Mouse (Mus musculus) embryo, embryonic 9.5 days (tissue): ENCODE results near the gene Aff3.

Experiments used
- DNase-seq: peaks from one replicate; pipeline ENCODE4 v3.0.0-alpha.2; 2017; ENCODE audit errors: extremely low spot score

The Aff3 gene

DNA sequence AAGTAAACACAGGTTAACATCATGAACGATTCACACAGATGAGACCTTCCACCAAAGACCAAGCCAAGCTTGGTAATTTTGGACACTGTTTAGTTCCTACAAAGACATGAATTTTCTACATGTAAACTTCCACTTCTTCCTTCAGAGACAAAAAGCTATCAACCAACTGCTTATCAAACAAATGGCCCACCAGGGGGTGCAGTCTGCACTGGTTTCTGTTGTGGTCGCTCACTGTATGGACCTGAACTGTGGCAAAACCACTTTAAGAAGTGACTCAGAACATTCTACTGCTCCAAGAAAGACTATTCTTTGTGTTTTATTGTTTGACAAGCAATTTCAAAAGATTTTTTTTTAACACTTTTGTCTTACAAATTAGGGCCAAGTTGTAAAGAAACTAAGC lies 271.8 kb downstream of the Aff3 start:
- DNase-seq = peak; percentile 59

DNA sequence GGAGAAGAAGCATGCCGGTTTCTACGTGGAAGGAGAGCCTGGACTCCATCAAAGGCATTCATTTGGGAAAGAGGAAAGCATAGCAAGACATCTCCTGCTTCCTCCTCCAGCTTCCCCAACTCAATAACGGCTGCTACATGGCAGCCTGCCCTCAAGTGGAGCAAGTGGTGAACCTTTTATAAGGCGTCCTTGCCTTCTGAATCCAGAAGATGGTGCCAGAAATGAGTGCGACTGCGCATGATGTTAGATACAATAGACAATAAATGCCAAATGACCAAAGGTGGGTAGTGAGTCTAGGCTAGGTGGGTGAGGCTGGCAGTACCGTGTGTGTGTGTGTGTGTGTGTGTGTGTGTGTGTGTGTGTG lies 273.9 kb downstream of the Aff3 start:
- DNase-seq = no peak

DNA sequence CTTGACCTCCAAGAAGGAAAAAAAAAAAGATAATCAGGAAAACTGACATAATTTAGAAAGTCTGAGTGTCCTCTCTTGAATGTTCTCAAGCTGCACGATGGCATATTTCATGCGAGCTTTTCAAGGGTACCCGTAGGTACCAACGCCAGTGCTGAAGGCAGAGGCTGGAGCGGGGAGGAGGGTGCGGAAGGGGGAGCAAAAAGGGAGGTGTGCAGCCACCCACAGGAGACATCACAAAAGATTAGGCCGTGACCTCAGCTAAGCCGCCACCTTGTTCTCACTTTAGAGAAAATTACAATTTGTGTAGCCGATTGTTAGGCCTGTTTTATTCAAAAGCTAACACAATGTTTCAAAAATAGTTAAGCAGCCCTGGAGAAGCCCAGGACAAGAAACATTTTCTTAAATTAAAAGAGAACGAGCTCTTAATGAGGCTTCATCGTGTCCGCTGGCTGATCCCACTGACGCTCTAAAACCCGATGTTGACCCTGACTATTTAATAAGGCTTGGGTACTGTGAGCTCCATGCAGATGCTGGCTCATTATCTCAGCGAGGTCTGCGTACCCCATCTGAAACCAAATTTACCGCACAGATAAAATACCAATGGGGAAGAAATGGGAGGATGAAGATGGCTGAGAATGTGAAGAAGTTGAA lies 274.4 kb downstream of the Aff3 start:
- no peak for DNase-seq

DNA sequence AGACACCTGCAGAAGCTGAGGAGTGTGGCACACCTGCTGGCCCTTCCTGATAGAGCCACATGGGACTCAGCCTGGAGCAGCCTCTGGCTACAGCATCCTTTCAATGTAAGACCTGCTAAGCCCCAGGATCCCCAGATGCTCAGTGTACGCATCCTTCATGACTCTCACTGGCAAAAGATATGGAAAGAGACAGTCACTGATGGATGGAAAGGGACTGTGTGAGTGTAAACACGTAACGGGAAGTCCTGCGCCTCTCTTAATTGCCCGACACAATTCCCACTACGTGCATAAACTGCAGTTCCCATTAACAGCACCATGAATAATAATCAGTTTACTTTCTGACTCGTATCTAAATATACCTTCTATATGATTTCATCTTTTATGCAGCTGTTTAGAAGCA lies 275.2 kb downstream of the Aff3 start:
- DNase-seq = no peak

DNA sequence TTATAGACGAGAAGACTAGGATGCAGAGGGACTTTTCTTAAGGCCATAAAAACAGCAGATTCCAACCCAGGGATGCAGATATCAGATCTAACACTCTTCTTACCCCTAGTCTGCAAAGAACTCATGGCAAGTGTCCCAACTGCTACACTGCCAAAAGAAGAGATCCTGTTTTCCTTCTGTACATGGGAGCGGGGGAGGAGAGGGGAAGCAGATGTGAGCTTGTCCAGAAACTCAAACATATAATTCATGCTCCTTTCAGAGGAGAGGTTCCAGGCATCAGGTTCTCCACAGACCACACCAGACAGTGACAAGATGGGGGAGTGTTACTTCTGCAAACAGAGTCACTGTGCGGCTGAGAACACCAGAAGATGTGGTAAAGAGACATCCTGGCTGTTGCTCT lies 276.3 kb downstream of the Aff3 start:
- DNase-seq = no peak

DNA sequence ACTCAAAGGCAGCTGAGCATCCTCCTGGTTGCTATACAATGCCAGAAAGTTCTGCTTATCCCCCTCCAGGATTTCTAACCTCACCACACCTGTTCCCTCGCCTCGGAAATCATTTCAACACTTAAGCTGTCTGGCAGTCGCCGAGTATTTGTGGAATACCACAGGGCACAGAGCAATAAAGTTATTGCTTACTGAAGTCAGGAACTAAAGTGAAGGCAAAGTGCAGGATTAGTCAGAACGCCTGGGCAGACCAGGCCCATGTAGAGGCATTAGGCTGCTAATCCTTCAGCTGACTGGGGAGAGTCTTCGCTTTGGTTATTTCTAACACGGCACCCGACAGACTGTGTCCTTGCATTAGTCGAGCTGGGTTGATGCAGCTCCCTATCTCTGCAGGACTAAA lies 277.3 kb downstream of the Aff3 start:
- DNase-seq = no peak

DNA sequence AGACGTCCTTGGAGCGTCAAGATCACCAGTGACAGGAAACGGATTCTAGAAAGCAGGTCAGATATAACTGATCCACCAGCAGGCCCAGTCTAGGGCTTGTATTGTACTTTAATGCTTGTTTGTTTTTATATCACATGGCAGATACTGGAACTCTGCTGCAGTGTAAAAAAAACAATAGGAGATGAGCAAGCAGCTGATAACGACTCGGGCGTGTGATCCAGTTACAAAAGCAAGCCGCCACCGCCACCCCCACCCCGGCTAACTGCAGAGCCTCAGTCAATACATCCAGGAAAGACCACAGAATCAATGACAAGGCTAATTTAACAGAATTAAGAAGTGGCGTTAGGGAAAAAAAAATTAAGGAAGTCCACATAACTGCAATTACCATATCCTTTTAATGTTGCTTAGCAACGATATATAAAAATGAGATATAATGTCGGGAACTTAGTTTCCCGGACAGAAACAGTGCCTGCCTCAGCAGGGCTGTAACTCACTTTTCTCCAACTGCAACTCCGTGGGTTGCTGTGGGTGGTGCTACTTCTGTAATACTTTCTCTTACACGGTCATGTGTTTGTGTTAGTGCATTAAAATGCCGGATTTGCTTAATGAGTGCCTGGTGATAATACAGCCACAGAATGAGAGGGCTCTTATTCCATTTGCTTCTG lies 280.2 kb downstream of the Aff3 start:
- DNase-seq = no peak

DNA sequence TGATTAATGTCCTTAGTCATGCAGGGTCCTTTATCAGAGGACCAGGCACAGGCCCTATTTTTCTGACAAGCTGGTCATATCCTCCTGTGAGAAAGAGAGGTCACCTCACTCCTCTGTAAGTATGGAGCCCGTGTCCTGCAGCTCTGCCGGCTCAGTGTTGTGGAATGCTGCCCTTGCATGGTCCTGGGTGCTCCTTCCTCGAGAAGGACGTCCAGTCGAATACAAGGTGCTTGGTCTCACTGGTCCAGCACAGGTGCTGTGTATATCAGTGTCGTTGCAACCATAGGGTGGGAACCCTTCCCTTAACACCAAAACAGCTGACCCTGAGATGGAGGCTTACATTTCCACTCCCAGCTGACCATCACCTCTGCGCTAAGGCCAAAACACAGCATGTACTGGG lies 280.7 kb downstream of the Aff3 start:
- DNase-seq = no peak

DNA sequence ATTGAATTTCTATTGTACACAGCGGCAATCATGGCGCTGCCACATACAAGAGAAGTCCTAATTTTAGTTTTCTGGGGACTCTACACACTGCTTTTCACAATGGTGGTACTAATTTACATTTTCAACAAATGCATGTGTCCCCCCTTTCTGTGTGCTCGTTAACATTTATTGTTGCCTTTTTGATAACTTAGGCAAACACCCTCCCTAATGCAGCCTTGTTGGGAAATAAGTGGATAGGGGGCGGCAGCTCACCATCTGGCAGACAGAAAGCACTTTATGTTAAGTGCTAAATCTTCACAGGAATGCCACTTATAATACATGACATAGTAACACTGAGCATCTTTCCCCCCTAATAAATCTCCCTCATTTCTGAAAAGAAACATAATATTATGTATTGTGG lies 282.1 kb downstream of the Aff3 start:
- no peak for DNase-seq

DNA sequence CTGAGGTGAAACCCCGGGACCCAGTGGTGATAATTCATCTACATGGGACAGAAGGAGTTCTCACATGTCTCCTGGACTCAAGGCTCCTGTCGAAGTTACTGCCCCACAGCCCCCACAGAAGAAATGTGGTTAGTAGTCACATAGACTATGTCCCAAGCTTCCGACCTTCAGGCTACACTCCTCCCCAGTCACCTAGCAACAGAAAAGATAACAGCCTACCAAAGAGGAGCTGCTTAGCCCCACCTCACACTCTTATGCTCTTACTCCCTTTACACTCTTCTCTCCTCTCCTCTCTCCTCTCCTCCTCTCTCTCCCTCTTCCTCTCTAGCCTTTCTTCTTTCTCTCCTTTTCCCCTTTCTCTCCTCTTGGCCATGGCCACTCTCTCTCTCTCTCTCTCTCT lies 286.8 kb downstream of the Aff3 start:
- DNase-seq = no peak

DNA sequence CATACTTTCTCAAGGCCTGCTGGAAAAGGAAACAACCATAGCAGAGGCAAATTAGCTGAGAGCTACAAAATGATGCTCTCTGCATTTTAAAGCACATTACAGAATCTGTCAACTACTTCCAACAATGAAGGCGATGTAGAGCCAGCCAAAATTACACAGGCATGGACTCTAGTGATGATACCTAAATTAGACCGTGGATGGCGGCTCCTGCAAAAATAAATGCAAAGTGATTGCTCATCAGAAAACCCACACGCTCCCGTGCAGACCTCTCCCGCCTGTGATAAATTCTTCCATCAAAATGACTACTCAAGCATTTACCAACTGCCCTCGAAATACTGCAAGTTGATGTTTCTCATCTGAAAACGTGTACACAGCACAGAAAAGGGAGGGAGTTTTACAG lies 295.6 kb downstream of the Aff3 start:
- DNase-seq = no peak

DNA sequence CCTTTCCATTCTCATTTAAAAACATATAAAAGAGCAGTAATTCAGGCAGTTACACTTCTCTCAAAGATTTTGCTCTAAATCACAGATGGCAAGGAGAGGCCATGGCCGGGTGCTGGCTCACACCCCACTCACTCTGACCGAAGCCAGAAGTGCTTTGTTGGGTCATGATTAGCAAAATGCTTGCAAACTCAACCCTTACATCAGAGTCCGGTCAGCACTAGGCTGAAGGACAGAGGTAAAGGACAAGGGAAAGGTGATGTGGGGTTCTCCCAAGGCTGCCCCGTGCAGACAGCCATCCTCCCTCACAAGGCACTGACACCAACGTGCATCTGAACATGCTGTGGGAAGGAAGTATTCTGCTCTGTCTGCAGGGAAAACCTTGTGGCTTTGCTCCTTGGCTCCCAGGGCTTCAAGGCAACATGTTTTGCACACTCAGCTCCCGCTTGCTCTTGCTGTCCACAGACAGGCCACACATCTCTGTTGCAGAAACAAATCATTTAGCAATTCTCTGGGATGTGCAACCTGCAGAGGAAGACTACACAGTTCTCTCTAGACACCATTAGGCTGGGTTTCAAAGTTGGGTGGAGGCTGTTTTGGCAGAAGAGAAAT lies 296.6 kb downstream of the Aff3 start:
- no peak for DNase-seq

DNA sequence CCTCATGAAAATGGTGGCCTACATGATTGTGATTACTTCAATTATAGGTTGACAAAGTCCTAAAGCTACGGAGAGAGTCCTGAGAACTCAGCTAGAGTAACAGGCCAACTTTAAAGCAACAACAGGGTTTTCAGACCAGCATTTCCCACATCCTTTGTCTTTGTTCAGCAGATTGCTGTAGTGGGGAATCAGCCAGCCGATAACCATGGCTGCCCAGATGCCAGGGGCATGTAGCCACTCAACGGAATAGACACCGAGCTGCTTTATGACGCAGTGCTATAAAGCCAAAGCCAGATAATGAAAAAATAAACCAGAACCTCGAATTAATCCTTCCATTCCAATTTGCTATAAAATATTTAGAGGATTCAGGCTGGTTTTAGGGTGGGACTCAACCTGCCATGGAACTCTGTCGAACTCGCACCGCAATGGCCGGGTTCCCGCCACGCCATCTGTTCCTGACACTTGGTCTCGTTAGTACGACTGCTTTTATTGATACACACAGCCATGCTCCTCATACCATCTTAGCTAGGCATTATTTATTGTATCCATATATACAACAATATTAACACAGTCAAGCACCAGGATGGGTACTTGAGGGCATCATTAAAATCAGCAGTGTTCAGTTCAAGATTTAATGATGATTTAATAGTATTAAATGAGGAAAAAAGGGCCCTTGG lies 297.2 kb downstream of the Aff3 start:
- DNase-seq = no peak

DNA sequence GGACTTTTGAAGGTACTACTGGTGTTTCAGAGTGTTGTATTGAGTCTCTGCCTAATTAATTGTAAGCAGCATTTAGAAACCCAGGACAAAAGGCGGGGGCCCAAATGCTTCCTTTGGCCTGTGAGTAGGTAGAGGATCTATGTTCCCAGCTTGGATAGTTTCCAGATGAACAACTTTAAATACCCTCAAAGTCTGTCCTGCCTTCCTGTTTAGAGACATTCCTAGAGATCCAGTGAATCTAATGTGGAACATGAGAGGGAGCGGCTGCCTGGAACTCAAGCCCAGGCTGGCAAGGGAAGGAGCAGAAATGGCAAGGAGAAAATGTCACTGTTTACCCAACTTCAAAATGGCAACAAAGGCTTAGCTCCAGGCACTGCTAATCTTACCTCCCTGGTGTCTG lies 300.9 kb downstream of the Aff3 start:
- DNase-seq = no peak

DNA sequence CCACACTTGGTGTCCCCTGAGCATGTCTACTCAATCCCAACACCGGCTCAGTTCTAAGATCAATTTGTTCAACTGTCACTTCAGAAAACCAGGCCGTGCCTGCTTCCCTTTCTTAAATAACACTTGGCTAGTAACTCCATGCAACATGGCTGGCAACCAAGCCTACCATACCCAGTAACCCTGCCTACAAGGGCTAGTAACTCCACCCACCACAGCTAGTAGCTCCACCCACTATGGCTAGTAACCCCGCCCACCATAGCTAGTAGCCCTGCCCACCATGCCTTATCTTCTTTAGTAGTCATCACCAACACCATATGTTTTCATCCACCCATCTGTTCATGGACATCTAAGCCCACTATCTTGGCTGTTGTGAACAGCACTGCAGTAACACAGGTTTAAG lies 302.5 kb downstream of the Aff3 start:
- DNase-seq = no peak

DNA sequence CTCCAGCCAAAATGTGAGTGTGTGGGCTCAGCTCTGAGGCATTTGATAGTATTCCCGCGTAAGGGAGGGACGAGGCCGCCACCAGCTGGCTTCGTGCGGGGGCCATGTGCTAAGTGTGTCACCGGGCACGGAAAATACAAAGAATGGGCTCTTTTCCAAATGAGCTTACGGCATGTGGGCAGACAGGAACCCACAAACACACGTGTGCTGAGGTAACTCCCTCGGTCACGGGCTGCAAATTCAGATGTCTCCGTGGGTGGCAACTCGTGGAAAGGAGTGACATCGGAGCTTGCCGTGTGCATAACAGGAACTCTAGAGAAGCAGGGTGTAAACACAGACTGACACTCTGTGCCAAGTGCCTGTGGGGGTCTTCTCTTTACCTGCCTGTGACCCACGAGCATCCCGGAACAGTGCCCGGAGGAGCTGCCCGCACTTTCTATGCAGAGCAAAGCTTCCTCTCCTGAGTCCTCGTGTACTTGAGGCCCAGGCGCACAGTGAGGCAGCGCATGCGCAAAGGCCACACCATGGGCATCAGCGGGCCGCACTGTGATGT lies 305.9 kb downstream of the Aff3 start:
- DNase-seq = no peak

DNA sequence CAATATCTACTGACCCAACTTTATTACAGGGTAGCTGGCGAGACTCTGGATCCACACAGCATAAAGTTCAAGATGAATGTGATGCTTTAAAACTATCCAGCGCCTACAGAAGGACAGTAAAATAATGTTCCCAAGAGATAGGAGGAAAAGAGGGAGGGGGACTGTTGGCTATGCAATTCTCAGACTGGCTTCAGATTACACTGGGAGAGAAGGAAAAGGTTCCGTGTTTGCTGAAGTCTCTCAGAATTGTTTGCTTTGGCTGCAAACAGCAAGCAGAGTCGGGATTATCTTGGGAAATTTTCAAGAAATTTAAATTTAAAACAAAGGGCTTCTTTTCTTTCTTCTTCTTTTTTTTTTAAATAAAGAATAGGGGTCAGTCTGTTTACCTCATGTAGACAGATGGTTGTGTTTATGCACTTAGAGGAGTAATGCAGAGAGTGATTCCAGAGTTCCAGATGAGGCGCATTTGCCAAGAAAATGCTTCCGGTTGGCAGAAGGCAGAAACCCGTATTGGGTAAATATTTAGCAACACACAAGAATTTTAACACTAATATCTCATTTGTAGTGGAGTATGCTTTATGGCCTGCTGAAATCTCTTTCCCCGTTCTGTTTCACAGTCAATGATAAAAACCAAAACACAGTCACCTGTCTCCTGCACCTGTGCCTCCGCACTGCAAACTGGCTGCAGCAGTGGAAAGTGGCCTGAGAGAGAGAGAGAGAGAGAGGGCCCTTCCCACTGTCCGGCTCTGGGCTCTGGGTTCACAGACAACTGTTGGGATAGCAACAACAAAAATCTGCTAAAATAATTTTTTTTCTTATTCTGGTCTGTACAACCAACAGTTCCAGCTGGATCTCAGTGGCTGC lies 306.6 kb downstream of the Aff3 start:
- no peak for DNase-seq

DNA sequence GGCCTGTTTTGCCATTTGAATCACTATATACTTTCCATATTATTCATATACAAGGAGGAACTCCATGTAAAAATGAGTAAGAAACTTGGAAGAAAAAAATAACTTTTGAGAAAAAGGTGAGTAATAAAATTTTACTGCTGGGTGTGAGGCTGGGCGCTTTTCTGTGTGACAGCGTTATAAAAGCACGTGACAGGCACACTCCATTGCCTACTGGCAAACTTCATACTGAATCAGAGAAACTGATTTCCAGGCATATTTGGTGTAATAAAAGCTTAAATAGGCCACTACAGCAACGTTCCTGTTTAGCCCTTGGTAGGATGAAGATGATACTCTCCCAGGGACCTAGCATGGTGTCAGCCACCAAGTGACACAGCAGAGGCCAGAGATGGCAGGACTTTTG lies 310.2 kb downstream of the Aff3 start:
- no peak for DNase-seq

DNA sequence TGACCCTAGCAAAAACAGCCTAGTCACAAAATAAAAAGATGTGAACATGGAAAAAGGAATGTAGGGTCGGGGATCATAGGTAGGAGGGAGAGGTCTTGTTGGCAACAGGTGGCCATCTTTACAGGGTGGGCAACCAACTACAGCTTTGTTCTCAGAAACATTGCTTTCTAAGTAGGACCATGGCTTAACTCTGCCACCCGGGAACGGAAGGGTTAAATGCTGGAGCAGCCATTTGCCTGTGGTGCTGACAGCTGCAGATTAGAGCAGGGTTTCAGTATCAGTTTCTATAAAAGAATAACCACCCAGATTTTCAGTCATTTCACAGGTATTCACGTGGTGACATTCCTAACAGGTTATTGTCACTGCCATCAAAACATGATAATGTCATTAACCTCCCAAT lies 317.4 kb downstream of the Aff3 start:
- no peak for DNase-seq

DNA sequence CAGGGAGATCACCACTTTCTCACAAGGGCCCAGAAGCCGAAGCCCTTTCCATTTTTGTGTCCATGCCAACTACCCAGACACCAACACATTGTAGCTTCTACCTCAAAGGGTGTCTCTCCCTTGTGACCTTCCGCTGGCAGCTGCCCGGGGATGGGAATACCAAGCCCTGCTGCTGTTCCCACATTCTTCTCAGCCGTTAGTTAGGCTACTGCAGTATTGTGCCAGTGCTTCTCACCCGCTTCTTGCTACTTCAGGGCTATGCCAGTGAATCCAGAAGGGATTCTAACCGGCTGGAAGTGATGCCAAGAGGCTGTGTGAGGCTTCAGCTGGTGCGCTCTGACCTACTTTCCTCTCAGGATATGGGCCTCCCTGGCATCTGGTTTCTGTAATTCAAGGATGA lies 330.5 kb downstream of the Aff3 start:
- no peak for DNase-seq

DNA sequence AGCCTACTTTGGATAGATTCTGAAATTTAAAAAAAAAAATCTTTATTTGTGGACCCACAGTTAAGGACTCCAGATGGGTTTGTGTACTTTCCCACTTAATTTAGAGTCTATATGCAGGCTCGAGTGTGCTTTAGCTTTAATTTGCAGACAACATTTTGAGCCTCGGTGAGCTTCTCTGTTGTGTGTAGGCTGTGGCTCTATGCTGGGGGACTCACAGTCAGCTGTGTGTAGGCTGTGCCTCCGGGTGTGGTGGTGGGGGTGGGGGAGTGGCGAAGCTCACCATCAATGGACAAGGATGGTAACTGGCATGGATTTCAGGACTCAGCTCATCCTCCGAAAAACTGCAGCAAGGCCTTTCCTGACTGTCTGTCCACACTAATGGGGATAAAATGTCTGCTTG lies 331.8 kb downstream of the Aff3 start:
- DNase-seq = no peak

DNA sequence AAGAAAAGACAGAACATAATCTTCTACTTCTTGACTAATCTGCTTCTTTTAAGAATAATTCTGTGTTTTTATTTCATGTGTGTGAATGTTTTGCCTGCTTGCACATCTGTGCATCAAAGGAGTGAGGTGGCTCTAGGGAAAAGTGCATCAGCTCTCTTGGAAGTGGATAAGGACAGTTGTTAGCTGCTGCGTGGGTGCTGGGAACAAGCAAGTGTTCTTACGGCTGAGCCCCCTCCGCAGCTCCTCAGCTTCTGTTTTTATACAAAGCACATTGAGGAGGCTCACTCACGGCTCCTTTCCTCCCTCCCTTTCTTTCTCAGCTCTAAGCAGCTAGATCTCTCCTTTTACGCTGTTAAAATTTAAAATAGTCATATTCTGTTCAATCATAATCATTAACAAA lies 340.5 kb downstream of the Aff3 start:
- no peak for DNase-seq
